Mouse (Mus musculus): ENCODE results near the gene Mxi1. TPM values are rescaled to one million over a fixed set of nuclear protein-coding genes. Genes with fewer than 3 reads are reported as not detected.

Gene Mxi1
- 32.4 and 50.7 TPM in 2 replicates for polyA plus RNA-seq (2015; fragmentation: Nextera tagmentation; extraction: Ambion mirVana)

DNA sequence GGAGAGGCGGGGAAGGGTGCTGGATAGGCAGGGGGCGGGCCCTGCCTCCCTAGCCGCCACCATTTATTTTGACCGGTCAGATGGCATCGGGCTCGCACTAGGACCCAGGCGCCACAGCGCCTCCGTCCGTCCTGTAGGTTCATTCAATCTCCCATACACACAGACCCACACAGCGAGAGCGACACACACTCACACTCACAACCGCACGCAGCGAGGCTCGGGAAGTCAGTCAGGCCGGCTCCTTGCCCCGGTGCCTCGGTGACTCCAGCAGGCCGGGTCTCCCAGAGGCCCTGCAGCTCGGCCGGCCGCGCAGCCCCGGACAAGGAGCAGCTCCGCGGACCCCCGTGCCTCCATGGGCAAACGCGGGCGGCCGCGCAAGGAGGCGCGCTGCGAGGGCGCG lies at the start of gene Mxi1:
Mxi1 (plus strand) TSS at position 171 of the 400 bp plus-strand sequence.
- WGBS: under 1% methylated on average over 38 of the region's 38 CpGs
- ATAC-seq: peak; percentile 78

DNA sequence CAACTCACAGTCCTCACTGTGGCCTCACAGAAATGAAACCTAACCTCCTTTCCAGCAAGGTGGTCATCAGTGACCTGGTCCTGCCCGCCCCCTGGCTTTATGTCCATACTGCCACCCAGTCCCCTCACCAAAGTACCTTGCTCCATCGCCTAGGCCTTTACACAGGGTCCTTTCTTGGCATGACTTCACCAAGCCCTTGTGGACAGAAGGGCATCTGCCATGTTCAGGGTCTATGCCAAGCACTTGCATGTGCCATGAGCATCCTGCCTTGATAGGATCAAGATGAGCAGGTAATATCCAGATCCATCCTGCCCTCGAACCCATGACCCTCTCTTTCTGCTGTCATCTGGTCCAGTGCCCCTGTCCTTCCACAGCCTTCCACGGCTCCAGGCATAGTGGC lies 49.5 kb upstream of the Mxi1 start:
- Histone ChIP-seq H3K9me3 (no peaks in the 10 kb centered on the region), H3K4me2 (replicated peaks) (no peak overlapping the region), H3K4me3 (replicated peaks) (no peak overlapping the region), H3K4me1 (replicated peaks) (peaks cover 14% of the 10 kb centered on the region), H3K36me3 (no peaks in the 10 kb centered on the region), H3K27me3 (no peaks in the 10 kb centered on the region), H3K27ac (no peak overlapping the region), H3K9ac (replicated peaks) (no peak overlapping the region)
- WGBS: 94% methylated on average over 4 of the region's 4 CpGs
- ATAC-seq: no peak

More for the DNA sequence above, at the start of gene Mxi1:
- Histone ChIP-seq H3K27me3 (no peaks in the 10 kb centered on the region), H3K4me2 (replicated peaks) (peak within 1 kb of the TSS; percentile 88), H3K36me3 (no peaks in the 10 kb centered on the region), H3K9ac (replicated peaks) (peak within 1 kb of the TSS; percentile 94), H3K27ac (peak within 1 kb of the TSS; percentile 89), H3K9me3 (no peaks in the 10 kb centered on the region), H3K4me3 (replicated peaks) (peak within 1 kb of the TSS; percentile 98), H3K4me1 (replicated peaks) (peaks cover 25% of the 10 kb centered on the region)

- H3K9me3 ChIP-seq: no peaks in the 10 kb centered on the region
- no peak overlapping the region for H3K4me2 ChIP-seq (replicated peaks)
- no peaks in the 10 kb centered on the region for H3K27me3 ChIP-seq
- ATAC-seq: no peak
- H3K4me1 ChIP-seq (replicated peaks): peaks cover 14% of the 10 kb centered on the region
- no peak overlapping the region for H3K27ac ChIP-seq
- WGBS: 74% methylated on average over 7 of the region's 7 CpGs
- no peak overlapping the region for H3K9ac ChIP-seq (replicated peaks)
- no peak overlapping the region for H3K4me3 ChIP-seq (replicated peaks)
- no peaks in the 10 kb centered on the region for H3K36me3 ChIP-seq
These were observed 48.3 kb upstream of the Mxi1 start for GRCm38 (mm10) chr19:53262061-53262460.

GRCm38 (mm10) chr19:53263859-53264733 lies 46.2 kb upstream of the Mxi1 start:
- Histone ChIP-seq H3K9ac (replicated peaks) (no peak overlapping the region), H3K4me2 (replicated peaks) (peak overlapping the region; percentile 35), H3K4me1 (replicated peaks) (peaks cover 14% of the 10 kb centered on the region), H3K4me3 (replicated peaks) (no peak overlapping the region), H3K9me3 (no peaks in the 10 kb centered on the region), H3K27me3 (no peaks in the 10 kb centered on the region), H3K36me3 (no peaks in the 10 kb centered on the region), H3K27ac (no peak overlapping the region)
- 38% methylated on average over 23 of the region's 23 CpGs for WGBS
- ATAC-seq: no peak

GRCm38 (mm10) chr19:53264821-53265727 lies 45.2 kb upstream of the Mxi1 start:
- WGBS: 57% methylated on average over 12 of the region's 12 CpGs
- H3K27ac ChIP-seq: no peak overlapping the region

GRCm38 (mm10) chr19:53267305-53267704 lies 43.0 kb upstream of the Mxi1 start:
- Histone ChIP-seq H3K9ac (replicated peaks) (no peak overlapping the region), H3K36me3 (no peaks in the 10 kb centered on the region), H3K4me3 (replicated peaks) (no peak overlapping the region), H3K9me3 (no peaks in the 10 kb centered on the region), H3K4me2 (replicated peaks) (no peak overlapping the region), H3K4me1 (replicated peaks) (peaks cover 14% of the 10 kb centered on the region), H3K27me3 (no peaks in the 10 kb centered on the region), H3K27ac (no peak overlapping the region)
- ATAC-seq: no peak
- WGBS: 95% methylated on average over 9 of the region's 9 CpGs

More at GRCm38 (mm10) chr19:53264821-53265727, 45.2 kb upstream of the Mxi1 start:
- ATAC-seq: peak; percentile 48; the same call in 1 of the 2 replicates
- H3K9ac ChIP-seq (replicated peaks): no peak overlapping the region
- H3K36me3 ChIP-seq: no peaks in the 10 kb centered on the region
- H3K27me3 ChIP-seq: no peaks in the 10 kb centered on the region
- no peak overlapping the region for H3K4me2 ChIP-seq (replicated peaks)
- peaks cover 14% of the 10 kb centered on the region for H3K4me1 ChIP-seq (replicated peaks)
- no peaks in the 10 kb centered on the region for H3K9me3 ChIP-seq
- no peak overlapping the region for H3K4me3 ChIP-seq (replicated peaks)

DNA sequence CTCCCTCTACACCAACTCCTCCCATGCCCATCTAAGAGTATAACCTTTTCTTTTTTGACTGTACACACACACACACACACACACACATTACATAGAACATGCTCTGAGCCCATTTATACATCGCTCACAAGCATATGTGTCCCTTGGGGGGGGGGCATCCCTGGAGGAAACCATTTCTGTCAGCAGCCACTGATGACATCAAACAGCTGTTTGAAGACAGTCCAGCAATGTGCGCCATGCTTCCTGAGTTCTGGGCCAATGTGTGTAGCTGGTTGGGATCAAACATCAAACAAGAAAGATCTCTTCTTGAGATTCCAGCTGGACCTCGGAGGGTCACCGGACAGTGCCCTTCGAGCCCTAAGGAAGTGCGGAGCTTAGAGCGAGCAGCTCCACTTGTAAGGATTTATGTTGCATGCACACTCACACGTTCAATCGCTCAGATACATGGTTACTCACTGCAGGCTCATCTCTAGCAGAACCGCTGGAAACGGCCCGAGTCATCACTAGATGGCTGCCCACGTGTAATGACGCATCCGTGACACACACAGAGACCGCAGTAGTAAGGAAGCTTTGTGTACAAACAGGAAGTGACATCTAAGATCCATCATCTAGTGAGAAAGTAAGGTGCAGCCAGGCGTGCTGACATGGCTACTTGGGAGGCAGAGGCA lies 37.1 kb upstream of the Mxi1 start:
- no peak overlapping the region for H3K9ac ChIP-seq (replicated peaks)
- WGBS: 90% methylated on average over 17 of the region's 17 CpGs
- H3K27ac ChIP-seq: no peak overlapping the region
- no peaks in the 10 kb centered on the region; the same call in 1 of the 2 replicates for H3K27me3 ChIP-seq
- H3K4me1 ChIP-seq (replicated peaks): no peaks in the 10 kb centered on the region; the same call in 1 of the 2 replicates
- no peak overlapping the region for H3K4me3 ChIP-seq (replicated peaks)
- no peaks in the 10 kb centered on the region for H3K36me3 ChIP-seq
- no peak overlapping the region for H3K4me2 ChIP-seq (replicated peaks)
- no peaks in the 10 kb centered on the region for H3K9me3 ChIP-seq
- no peak for ATAC-seq

GRCm38 (mm10) chr19:53273781-53274428 lies 36.4 kb upstream of the Mxi1 start:
- H3K27me3 ChIP-seq: no peaks in the 10 kb centered on the region; the same call in 1 of the 2 replicates
- ATAC-seq: no peak
- WGBS: 88% methylated on average over 23 of the region's 23 CpGs
- H3K36me3 ChIP-seq: no peaks in the 10 kb centered on the region
- no peak overlapping the region for H3K9ac ChIP-seq (replicated peaks)
- H3K4me3 ChIP-seq (replicated peaks): no peak overlapping the region
- H3K9me3 ChIP-seq: no peaks in the 10 kb centered on the region
- H3K4me2 ChIP-seq (replicated peaks): no peak overlapping the region
- H3K4me1 ChIP-seq (replicated peaks): no peaks in the 10 kb centered on the region; the same call in 1 of the 2 replicates
- no peak overlapping the region for H3K27ac ChIP-seq

GRCm38 (mm10) chr19:53275204-53275603 lies 35.1 kb upstream of the Mxi1 start:
- H3K9me3 ChIP-seq: no peaks in the 10 kb centered on the region
- WGBS: 38% methylated on average over 3 of the region's 3 CpGs
- no peak for ATAC-seq
- no peak overlapping the region for H3K4me3 ChIP-seq (replicated peaks)
- no peaks in the 10 kb centered on the region; the same call in 1 of the 2 replicates for H3K4me1 ChIP-seq (replicated peaks)
- H3K9ac ChIP-seq (replicated peaks): no peak overlapping the region
- H3K27me3 ChIP-seq: no peaks in the 10 kb centered on the region; the same call in 1 of the 2 replicates
- H3K36me3 ChIP-seq: no peaks in the 10 kb centered on the region
- H3K4me2 ChIP-seq (replicated peaks): no peak overlapping the region
- no peak overlapping the region for H3K27ac ChIP-seq

DNA sequence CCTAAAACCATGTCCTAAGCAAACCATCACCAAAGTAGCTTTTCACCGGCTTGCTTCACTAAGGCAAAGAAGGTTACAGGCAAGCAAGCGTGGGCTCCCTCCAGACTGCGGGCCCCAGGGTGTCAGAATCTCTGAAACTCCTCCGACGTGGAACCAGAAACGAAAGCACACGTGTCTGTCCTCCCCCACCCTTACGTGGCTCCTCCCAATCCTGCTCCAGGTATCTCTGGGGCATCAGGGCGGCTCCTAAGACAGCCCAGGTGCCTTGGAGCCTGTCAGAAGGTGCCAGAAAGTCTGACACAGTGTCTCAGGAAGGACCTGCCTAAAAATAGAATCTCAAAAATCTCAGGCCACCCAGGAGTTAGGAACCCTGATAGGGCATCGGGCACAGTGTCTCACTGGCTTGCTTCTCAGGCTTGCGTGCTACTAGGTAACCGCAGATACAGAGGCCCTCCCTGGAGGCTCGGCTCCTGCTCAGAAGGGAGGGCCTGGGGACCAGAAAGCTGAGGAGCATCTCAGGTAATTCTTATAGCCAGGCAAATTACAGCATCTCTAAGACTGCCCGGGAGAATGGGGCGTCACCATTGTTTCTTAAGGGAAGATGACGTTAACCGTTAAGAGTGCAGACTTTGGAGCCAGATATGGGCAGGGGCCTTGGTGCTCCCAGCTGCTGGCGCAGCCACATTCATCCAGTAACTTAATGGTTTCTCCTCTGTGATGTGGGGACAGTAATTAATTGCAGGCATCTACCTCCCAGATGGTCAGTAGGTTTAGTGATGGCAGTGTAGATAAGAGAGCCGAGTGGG lies 33.2 kb upstream of the Mxi1 start:
- ATAC-seq: no peak
- Histone ChIP-seq H3K36me3 (no peaks in the 10 kb centered on the region), H3K9ac (replicated peaks) (no peak overlapping the region), H3K27me3 (no peaks in the 10 kb centered on the region; the same call in 1 of the 2 replicates), H3K27ac (no peak overlapping the region), H3K4me2 (replicated peaks) (no peak overlapping the region), H3K9me3 (no peaks in the 10 kb centered on the region), H3K4me1 (replicated peaks) (peaks cover 2% of the 10 kb centered on the region; the same call in 1 of the 2 replicates), H3K4me3 (replicated peaks) (no peak overlapping the region)
- 81% methylated on average over 19 of the region's 19 CpGs for WGBS
